Mouse (Mus musculus) MEL (cell line): ENCODE results near the gene 2010300C02Rik.

Experiments
- EP300 ChIP-seq, 2 experiments: IDR thresholded peaks; 2 replicates each; pipeline ENCODE4 v1.6.1; 2011; ENCODE audit warnings: improper control_type of control experiment in 2 of 2, low read length in 2 of 2, low read depth in 1 of 2, mild to moderate bottlenecking in 1 of 2
- GABPA ChIP-seq: IDR thresholded peaks from 2 replicates; pipeline ENCODE4 v1.6.1; 2012; ENCODE audit warnings: low read depth, mild to moderate bottlenecking, inconsistent platforms, low read length, improper control_type of control experiment, moderate library complexity
- MXI1 ChIP-seq: IDR thresholded peaks from 2 replicates; pipeline ENCODE4 v1.6.1; 2011; ENCODE audit warnings: mild to moderate bottlenecking, low read depth, low read length, improper control_type of control experiment
- MYB ChIP-seq: IDR thresholded peaks from 2 replicates; pipeline ENCODE4 v1.6.1; 2011; ENCODE audit warnings: mild to moderate bottlenecking, low read depth, low read length, improper control_type of control experiment
- NELFE ChIP-seq: IDR thresholded peaks from 2 replicates; pipeline ENCODE4 v1.6.1; 2011; ENCODE audit warnings: low read depth, low read length, improper control_type of control experiment
- POLR2A ChIP-seq, 2 experiments: IDR thresholded peaks; 2 replicates each; pipeline ENCODE4 v1.6.1; 2011 to 2012; ENCODE audit warnings: low read length in 2 of 2, mild to moderate bottlenecking in 2 of 2, control low read depth in 1 of 2, improper control_type of control experiment in 1 of 2, low read depth in 1 of 2, moderate library complexity in 1 of 2; ENCODE audit not compliant: control insufficient read depth in 1 of 2, insufficient read depth in 1 of 2, poor library complexity in 1 of 2
- POLR2AphosphoS5 ChIP-seq: IDR thresholded peaks from 2 replicates; pipeline ENCODE4 v1.6.1; 2012; ENCODE audit warnings: low read depth, borderline replicate concordance, mild to moderate bottlenecking, inconsistent platforms, low read length, moderate library complexity, mixed read lengths
- RAD21 ChIP-seq: IDR thresholded peaks from 2 replicates; pipeline ENCODE4 v1.6.1; 2011; ENCODE audit warnings: mild to moderate bottlenecking, low read depth, low read length, improper control_type of control experiment
- TAL1 ChIP-seq: IDR thresholded peaks from 2 replicates; pipeline ENCODE4 v1.6.1; 2012; ENCODE audit warnings: mild to moderate bottlenecking, inconsistent platforms, low read length, moderate library complexity, mixed read lengths

DNA sequence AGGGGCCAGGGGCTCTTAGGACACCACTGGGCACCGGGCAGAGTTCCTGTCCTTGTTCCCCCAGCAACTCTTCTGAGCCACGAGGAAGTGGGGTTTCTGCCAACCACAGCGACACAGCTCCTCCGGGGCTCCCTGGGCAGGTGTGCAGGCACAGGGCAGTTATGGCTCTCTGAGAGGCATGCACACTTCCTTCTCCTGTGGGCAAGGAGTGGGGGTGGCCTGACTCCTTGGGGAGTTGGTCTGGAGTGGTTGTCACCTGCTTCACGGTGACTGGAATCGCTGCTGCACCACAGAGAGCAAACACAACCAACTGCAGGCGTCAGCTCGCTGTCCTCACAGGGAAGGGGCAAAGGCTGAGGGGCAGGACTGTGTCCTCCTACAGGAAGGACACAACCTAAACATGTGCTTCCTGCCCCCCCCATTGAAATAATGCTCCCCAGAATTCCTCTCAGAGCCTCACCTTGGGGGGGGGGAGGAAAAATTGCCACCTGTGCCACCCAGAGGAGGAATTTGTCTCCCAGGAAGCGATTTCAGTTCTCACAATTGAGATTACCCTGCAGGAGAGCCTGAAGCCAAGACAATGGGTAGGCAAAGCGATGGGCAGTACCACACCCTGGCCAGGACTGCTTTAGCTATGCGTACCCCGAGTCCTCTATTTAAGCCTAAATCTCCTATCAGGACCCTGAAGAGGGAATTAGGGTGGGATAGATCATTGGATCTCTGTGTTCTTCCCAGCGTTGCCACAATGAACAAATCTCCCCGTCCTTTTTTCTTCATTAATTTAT is 54.2 kb downstream of the 2010300C02Rik start:
- no peak for TF ChIP-seq POLR2A (IDR thresholded peaks at IDR 0.05; ENCODE audit: control insufficient read depth in 1 of 2, insufficient read depth in 1 of 2, low read depth in 1 of 2, low read length in 2 of 2, poor library complexity in 1 of 2)
- no peak for TF ChIP-seq MXI1
- TF ChIP-seq RAD21: no peak
- TF ChIP-seq GABPA: no peak
- TF ChIP-seq POLR2AphosphoS5: no peak
- TF ChIP-seq NELFE: no peak
- no peak for TF ChIP-seq MYB
- no peak for TF ChIP-seq EP300 (IDR thresholded peaks at IDR 0.05; ENCODE audit: low read depth in 1 of 2, low read length in 2 of 2)
- no peak for TF ChIP-seq TAL1
